Mouse (Mus musculus) midbrain, embryonic 14.5 days (tissue): Measurements from ENCODE around the gene Tspan1. TPM values are rescaled to one million over a fixed set of nuclear protein-coding genes. Genes with fewer than 3 reads are reported as not detected.

ENCODE experiments used
- ATAC-seq: fragments of 200-750 bp; cut with Nextera tagmentation; 2 replicates; pipeline ENCODE4 v1.8.0; 2017; ENCODE audit warnings: moderate number of reproducible peaks, moderate library complexity; ENCODE audit not compliant: low FRiP score, low TSS enrichment
- DNase-seq: peaks from one replicate; pipeline ENCODE4 v3.0.0-alpha.2; 2015
- H3K27ac ChIP-seq: fragments of 300-500 bp; sonication (generic); replicated peaks from 2 replicates; pipeline ENCODE4 v1.5.1; 2014; ENCODE audit warnings: mild to moderate bottlenecking, low read depth, low read length, moderate library complexity
- H3K27me3 ChIP-seq: fragments of 300-500 bp; sonication (generic); 2 replicates; pipeline ENCODE4 v1.6.1; 2014; ENCODE audit warnings: low read length, control low read depth, mixed read lengths; ENCODE audit not compliant: control insufficient read depth, insufficient read depth
- H3K36me3 ChIP-seq: fragments of 300-500 bp; sonication (generic); 2 replicates; pipeline ENCODE4 v1.6.1; 2014; ENCODE audit warnings: low read length, control low read depth; ENCODE audit not compliant: control insufficient read depth, insufficient read depth
- H3K4me1 ChIP-seq: fragments of 300-500 bp; sonication (generic); 2 replicates; pipeline ENCODE4 v1.6.1; 2014; ENCODE audit warnings: mild to moderate bottlenecking, antibody characterized with exemption, low read length, control low read depth; ENCODE audit not compliant: control insufficient read depth, insufficient read depth
- H3K4me2 ChIP-seq: fragments of 300-500 bp; sonication (generic); 2 replicates; pipeline ENCODE4 v1.6.1; 2014; ENCODE audit warnings: mild to moderate bottlenecking, low read length, moderate library complexity
- H3K4me3 ChIP-seq: fragments of 300-500 bp; sonication (generic); replicated peaks from 2 replicates; pipeline ENCODE4 v1.5.1; 2014; ENCODE audit warnings: low read depth, low read length
- H3K9ac ChIP-seq: fragments of 300-500 bp; sonication (generic); replicated peaks from 2 replicates; pipeline ENCODE4 v1.6.1; 2014; ENCODE audit warnings: mild to moderate bottlenecking, low read length, moderate library complexity
- H3K9me3 ChIP-seq: fragments of 300-500 bp; sonication (generic); 2 replicates; pipeline ENCODE4 v1.6.1; 2016; ENCODE audit warnings: low read length, control low read depth, mixed read lengths; ENCODE audit not compliant: control insufficient read depth
- WGBS: fragments of 180-500 bp; shearing (Covaris S2); extraction: QIAGEN DNeasy Blood & Tissue Kit; methylation state at CpG from one replicate; pipeline ENCODE4 v1.1.7; 2014; 5-methylcytosine and 5-hydroxymethylcytosine counted together
- polyA plus RNA-seq: library from polyadenylated mRNA; unstranded; fragments of >200 nt; fragmentation: Nextera tagmentation; extraction: Ambion mirVana; gene quantifications from 2 replicates; pipeline ENCODE4 v1.2.1, GENCODE M21; 2014

Gene Tspan1
- 0.11 and 0.18 TPM in 2 replicates for polyA plus RNA-seq

DNA sequence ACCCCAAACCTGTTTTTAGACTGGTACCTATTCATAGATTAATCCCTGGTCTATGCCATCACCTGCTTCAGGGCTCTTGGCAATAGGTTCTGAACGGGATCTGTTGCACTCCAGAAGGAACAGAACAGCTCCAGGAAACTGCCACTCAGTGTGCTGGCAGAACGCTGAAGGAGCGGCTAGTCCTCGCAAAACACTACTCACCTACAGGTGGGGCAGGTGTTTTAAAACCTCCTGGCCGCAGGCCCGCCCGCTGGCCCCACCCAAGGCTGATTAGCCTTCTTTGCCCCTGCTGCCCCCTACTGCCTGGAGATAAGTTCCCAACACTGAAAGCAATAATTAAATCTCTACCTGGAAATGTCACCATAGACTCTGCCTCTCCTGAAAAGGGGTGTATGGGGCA, at the start of gene Tspan1:
TSS of gene Tspan1 (minus strand) at position 198 of the 400 bp plus-strand sequence.
- H3K27ac ChIP-seq = no peak within 1 kb of the TSS
- no peaks in the 10 kb centered on the region for H3K9me3 ChIP-seq
- H3K4me1 ChIP-seq = no peaks in the 10 kb centered on the region
- no peaks in the 10 kb centered on the region for H3K36me3 ChIP-seq
- H3K27me3 ChIP-seq = no peaks in the 10 kb centered on the region
- no peak within 1 kb of the TSS for H3K4me2 ChIP-seq
- ATAC-seq = no peak
- 28% methylated on average over 7 of the region's 7 CpGs for WGBS
- no peak within 1 kb of the TSS for H3K9ac ChIP-seq
- no peak for DNase-seq
- H3K4me3 ChIP-seq = no peak within 1 kb of the TSS

DNA sequence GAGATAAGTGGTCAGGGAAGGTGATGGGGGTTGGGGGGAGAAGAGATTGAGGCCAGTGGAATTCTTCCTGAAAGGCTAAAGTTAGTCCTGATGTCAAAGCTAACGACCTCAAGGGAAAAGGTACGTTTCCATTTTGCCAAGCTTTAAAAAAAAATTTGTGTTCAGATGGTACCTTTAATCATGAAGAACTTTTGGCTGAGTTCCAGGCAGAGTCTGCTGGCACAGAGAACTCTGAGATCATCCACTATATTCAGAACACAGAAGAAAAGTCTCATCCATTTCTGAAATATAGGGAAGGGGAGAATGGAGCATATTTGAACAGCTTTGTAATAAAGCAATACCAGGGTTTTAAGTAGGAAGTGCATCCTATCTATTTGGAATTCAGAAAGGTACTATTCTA, 49.6 kb upstream of the Tspan1 start:
- ATAC-seq = no peak
- peak; percentile 11 for DNase-seq
- WGBS = 77% methylated on average over 2 of the region's 2 CpGs
- Histone ChIP-seq H3K4me2 (no peak overlapping the region), H3K27ac (no peak overlapping the region), H3K4me1 (peaks cover 8% of the 10 kb centered on the region), H3K9me3 (no peaks in the 10 kb centered on the region), H3K9ac (no peak overlapping the region), H3K4me3 (no peak overlapping the region), H3K27me3 (no peaks in the 10 kb centered on the region), H3K36me3 (no peaks in the 10 kb centered on the region)

DNA sequence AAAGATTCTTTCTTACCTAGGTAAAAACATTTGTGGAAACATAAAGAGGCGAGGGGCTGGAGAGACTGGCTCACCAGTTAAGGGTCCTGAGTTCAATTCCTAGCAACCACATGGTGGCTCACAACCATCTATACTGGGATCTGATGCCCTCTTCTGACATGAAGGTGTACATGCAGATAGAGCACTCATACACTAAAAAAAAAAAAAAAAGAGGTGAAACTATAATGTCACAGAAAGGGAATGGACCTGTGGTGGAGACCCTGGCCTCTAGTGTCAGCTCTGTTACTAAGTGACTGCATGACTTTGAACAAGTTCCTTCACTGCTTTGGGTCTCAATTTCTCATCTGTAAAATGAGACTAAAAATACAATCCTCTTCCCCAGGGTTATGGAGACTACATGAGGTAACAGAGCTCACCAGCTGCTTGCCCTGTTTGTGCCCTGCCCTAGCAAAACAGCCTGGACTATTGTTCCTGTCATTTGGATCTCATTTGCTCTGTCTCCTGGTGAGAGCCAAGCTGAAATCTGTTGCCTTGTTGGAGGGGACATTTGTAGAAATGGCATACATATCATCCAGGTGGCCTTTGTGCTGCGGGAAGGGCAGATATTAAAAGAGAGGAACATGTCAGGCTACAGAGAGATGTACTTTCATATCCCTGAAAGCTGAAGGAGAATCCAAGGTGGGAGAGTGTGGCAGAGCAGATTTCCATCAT, 48.6 kb upstream of the Tspan1 start:
- H3K9me3 ChIP-seq = no peaks in the 10 kb centered on the region
- DNase-seq = no peak
- peaks cover 8% of the 10 kb centered on the region for H3K4me1 ChIP-seq
- H3K4me3 ChIP-seq = no peak overlapping the region
- H3K27me3 ChIP-seq = no peaks in the 10 kb centered on the region
- H3K36me3 ChIP-seq = no peaks in the 10 kb centered on the region
- no peak overlapping the region for H3K4me2 ChIP-seq
- ATAC-seq = no peak
- 93% methylated on average over 2 of the region's 2 CpGs for WGBS
- no peak overlapping the region for H3K27ac ChIP-seq
- no peak overlapping the region for H3K9ac ChIP-seq

DNA sequence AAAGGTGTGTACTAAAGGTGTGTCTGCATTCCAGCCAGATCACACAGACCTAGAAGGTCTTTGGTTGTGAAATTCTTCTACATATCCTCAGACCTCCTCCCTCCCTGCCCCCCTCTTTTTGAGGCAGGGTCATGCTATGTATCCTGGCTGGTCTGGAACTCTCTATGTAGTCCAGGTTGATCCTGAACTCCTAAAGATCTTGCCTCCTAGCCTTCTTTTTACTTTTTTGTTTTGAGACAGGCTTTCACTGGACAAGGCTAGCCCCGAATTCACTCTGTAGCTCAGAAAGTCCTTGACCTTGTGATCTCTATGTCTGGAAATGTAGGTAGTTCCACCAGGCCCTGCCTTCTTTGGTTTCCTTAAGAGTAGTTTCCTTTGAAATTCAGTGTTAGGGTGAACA, 41.5 kb upstream of the Tspan1 start:
- no peaks in the 10 kb centered on the region for H3K27me3 ChIP-seq
- ATAC-seq (no peak), DNase-seq (no peak)
- 88% methylated on average over 1 of the region's 1 CpGs for WGBS
- H3K9me3 ChIP-seq = no peaks in the 10 kb centered on the region
- H3K27ac ChIP-seq = no peak overlapping the region
- no peak overlapping the region for H3K9ac ChIP-seq
- H3K4me1 ChIP-seq = no peaks in the 10 kb centered on the region
- no peak overlapping the region for H3K4me2 ChIP-seq
- H3K36me3 ChIP-seq = no peaks in the 10 kb centered on the region
- no peak overlapping the region for H3K4me3 ChIP-seq

DNA sequence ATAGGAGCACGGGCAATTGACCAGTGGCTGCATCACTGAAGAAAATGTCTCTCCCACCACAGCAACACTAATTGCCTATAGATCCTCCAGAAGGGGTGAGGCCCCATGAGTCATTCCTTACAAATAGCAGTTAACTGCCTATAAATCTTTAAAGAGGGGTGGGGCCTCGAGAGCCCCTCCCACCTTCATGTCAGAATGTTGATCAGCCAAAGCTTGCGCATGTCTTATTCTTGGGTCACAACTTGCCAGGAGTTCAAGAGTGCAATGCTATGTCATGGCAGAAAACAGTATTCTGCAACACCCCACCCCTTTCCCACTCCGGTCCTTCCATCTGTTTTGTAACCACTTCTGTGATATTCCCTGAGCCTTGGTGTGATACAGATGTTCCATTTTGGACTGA, 39.1 kb upstream of the Tspan1 start:
- Histone ChIP-seq H3K27me3 (no peaks in the 10 kb centered on the region), H3K9me3 (no peaks in the 10 kb centered on the region), H3K4me1 (no peaks in the 10 kb centered on the region), H3K4me2 (no peak overlapping the region), H3K36me3 (no peaks in the 10 kb centered on the region), H3K9ac (no peak overlapping the region), H3K27ac (no peak overlapping the region), H3K4me3 (no peak overlapping the region)
- no peak for DNase-seq
- WGBS = 87% methylated on average over 4 of the region's 4 CpGs
- no peak for ATAC-seq

DNA sequence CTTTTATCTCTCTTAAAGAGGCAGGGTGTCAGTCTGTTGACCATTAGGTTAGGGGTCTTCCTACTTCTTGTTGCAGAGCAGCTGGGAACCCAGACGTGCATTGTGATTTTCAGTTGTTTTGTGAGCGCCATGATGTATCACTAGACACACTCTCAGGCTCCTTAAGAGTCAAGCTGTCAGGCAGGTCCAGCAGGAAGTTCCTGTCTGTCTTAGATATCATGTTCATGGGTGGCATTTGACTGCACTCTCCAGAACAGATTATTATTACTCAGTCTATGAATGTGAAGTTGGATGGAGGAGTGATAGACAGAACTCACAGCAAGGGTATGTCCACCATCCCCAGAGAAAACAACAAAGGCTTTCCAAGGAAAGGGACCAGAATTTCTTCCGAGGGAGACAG, 37.0 kb upstream of the Tspan1 start:
- WGBS = 75% methylated on average over 3 of the region's 3 CpGs
- no peaks in the 10 kb centered on the region for H3K27me3 ChIP-seq
- no peaks in the 10 kb centered on the region for H3K36me3 ChIP-seq
- no peak overlapping the region for H3K9ac ChIP-seq
- no peaks in the 10 kb centered on the region for H3K9me3 ChIP-seq
- DNase-seq (no peak), ATAC-seq (no peak)
- H3K4me3 ChIP-seq = no peak overlapping the region
- H3K27ac ChIP-seq = no peak overlapping the region
- H3K4me1 ChIP-seq = no peaks in the 10 kb centered on the region
- no peak overlapping the region for H3K4me2 ChIP-seq

DNA sequence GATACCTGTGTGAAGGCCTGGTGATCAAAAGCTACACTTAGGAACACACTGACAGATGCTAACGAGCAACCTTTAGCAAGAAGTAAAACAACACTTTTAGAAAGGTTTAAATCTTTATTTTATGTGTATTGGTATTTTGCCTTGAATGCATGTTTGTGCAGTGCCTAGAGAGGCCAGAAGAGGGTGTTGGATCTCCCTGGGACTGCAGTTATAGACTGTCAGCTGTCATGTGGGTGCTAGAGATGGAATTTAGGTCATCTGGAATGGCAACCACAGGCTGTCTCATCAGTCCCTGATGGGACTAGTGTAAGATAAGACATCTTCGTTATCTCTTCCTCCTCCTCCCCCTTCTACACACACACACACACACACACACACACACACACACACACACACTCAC, 31.0 kb upstream of the Tspan1 start:
- no peaks in the 10 kb centered on the region for H3K9me3 ChIP-seq
- no peaks in the 10 kb centered on the region for H3K27me3 ChIP-seq
- H3K4me2 ChIP-seq = no peak overlapping the region
- H3K36me3 ChIP-seq = no peaks in the 10 kb centered on the region
- no peak overlapping the region for H3K4me3 ChIP-seq
- DNase-seq (no peak), ATAC-seq (no peak)
- no peak overlapping the region for H3K27ac ChIP-seq
- no peak overlapping the region for H3K9ac ChIP-seq
- H3K4me1 ChIP-seq = no peaks in the 10 kb centered on the region
- 83% methylated on average over 2 of the region's 2 CpGs for WGBS

DNA sequence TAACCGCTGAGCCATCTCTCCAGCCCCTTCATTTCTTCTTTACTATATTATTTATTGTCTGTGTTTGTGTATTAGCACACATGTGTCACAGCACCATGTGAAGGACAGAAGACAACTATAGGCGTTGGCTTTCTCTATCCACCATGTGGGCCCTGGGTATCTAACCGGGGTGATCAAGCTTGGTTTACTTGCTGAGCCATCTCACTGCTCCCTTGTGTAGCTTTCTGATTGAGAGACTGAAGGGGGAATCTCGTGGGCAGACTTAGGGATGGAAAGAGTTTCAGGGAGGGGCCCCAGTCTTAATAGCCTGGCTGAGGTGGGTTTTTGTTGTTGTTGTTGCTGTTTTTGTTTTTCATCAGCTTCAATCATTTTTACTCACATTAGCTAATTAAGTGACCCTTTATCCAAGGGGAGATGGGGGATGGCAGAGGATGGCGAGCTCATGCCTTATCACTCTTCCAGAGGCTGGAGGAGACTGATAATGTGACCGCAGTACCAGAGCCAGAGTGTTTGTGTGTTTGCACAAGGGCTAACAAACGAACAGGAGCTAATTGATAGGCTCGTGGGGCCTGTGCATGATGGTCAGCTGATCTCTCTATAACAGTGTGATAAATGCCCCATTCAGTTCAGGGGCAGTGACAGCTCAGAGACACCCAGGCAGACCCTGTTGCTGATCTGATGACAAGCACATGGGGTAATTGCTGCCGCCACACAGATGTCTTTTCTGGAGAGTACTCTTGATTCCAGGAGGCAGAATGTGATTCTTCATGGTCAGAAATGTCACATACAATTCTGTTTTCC, 26.4 kb upstream of the Tspan1 start:
- WGBS = 83% methylated on average over 9 of the region's 9 CpGs
- Histone ChIP-seq H3K4me1 (no peaks in the 10 kb centered on the region), H3K4me2 (no peak overlapping the region), H3K27me3 (no peaks in the 10 kb centered on the region), H3K9me3 (no peaks in the 10 kb centered on the region), H3K27ac (no peak overlapping the region), H3K9ac (no peak overlapping the region), H3K36me3 (no peaks in the 10 kb centered on the region), H3K4me3 (no peak overlapping the region)
- ATAC-seq (no peak), DNase-seq (no peak)
